Mouse (Mus musculus) retina, embryonic 14.5 days (tissue): ENCODE measurements around the gene Hspbap1.

ENCODE experiments used
- DNase-seq: peaks from one replicate; pipeline ENCODE4 v3.0.0-alpha.2; 2015; ENCODE audit warnings: low spot score

The Hspbap1 gene

DNA sequence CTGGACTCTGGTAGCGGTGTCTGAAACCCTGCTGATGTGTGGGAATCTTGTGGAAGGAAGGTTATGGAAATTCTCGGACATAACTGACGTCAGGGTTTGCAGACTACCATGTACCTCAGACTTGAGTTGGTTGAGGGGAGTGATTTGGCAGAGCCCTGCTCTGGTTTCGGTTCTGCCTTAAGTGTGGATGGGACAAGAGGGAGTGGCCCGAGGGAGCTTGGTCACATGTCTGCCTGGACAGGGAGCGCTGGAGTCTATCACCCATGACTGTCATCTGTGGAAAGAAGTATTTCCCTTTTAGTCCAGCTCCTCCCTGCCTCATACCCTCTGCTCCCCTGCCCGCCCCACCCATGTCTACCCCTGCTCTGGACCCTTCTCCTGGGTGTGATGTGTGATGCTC is 32.0 kb downstream of the Hspbap1 start:
- DNase-seq: no peak

DNA sequence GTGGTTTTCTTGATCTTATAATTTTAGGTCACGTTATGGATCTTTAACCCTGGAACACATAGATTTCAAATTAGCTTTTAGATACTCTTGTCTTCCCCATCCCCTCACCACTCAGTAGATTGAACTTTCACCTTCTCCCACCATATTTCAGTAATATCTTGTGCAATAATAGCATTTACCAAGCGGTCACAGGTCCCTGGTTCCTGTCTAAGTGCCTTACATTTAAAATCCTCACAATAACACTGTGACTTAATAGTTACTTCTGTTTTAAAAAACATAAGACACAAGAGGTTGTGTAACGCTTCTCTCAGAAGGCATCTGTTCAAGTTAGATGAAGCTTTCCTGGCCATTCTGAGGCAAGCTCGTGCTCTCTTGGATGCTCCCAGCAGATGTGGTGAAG is 33.5 kb downstream of the Hspbap1 start:
- DNase-seq: no peak

- DNase-seq: no peak
These were observed 36.9 kb downstream of the Hspbap1 start for GRCm38 (mm10) chr16:35806973-35807662.

DNA sequence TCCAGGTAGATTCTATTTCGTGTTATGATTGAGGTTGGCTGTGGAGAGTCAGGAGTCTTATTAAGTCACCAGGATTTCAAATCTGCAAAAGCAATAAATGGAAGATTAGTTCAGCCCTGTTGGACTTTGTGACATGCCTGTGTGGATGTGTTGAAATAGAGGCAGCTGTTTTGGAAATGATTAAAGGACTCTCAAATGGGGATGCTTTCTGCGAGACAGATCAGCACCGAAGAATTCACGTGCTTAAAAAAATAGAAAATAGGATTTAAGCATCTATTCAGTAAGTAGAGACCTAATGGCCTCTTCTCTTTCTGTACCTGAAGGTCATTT is 37.5 kb downstream of the Hspbap1 start:
- no peak for DNase-seq

DNA sequence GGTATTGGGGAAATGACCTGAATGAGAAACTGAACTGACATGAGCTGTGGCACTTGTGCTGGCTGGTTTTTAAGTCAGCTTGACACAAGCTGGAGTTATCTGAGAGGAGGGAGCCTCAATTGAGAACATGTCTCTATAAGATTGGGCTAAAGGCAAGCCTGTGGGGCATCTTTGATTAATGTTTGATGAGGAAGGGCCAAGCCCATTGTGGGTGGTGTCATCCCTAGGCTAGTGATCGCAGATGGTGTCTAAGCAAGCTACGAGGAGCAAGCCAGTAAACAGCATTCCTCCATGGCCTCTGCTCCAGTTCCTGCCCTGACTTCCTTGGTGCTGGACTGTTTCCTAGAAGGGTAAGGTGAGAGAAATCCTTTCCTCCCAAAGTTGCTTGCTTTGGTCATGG is 38.7 kb downstream of the Hspbap1 start:
- no peak for DNase-seq

DNA sequence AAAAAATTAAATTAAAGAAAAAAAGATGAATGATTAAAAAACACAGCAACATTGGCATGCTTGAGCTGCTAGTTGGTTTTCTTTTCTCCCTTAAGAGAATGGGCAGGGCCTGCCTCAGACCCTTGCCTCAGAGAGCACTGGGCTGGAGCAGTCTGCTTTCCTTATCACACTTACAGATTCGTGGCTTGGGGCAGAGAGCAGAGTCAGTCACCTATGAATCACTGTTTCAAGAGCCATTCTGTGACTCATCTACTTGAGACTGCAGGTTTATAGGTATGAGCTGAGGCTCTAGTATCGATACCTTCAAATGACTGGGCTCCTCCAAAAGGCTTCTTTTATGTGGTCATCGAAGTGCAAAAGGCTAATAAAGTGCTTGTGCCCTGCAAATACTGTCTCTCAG is 42.9 kb downstream of the Hspbap1 start:
- DNase-seq: no peak

DNA sequence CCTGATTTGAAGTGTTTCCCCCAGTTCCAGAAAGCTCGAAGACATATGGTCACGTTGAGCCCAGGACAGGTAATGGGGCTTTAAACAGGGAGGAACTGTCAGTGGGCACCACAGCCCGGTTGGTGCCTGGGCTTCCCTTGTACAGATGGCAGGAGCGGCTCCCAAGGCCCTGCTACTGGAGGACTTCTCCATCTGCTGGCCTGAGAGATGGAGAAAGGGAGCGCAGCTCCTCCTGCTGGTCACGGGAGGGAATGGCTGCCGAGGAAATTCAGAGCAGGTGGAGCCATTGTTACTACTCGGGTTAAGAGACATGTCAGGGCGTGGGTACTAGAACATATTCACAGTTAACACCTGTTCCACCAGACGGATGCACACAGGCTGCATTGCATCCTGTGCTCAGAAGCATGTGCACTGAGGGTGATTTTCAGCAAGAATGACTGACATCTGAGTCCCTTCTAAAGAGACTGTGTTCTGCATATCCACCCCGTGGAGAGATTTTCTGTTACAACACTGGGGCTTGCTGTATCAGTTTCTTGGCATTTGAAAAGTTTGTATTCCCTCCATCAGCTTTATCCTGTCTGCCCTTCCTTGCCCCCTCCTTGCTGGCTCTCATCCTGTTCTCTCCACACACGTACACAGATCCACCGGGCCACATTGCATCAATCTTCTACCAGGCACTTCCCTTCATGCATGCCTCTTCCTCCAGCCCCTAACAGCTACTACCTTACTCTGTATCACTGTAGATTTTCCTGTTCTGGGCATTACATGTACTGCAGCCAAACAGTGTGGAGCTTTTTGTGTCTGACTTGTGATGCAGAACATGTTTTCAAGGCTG is 47.3 kb downstream of the Hspbap1 start:
- DNase-seq: peak; percentile 88

GRCm38 (mm10) chr16:35829999-35830398 is 59.8 kb downstream of the Hspbap1 start:
- no peak for DNase-seq

DNA sequence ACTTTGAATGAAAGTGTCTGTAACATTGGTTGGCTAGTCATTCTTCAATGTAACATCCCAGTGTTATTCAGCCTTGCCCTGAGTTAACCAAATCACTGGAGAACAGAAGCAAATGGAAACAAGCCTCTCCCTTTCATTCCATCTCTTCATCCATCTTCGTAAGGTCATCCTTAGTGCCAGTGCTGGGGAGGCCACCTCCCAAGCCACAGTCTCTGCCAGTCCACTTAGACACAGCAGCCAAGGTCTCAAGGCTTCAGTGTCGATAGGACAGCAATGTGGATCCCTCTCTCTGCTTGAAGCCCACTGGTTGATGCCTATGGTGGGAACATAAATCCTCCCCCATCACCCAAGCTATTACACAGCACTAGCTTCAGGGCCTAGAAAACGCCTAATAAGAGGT is 62.8 kb downstream of the Hspbap1 start:
- DNase-seq: no peak

GRCm38 (mm10) chr16:35834653-35835052 is 64.5 kb downstream of the Hspbap1 start:
- no peak for DNase-seq

GRCm38 (mm10) chr16:35839680-35840079 is 69.5 kb downstream of the Hspbap1 start:
- peak; percentile 67 for DNase-seq

DNA sequence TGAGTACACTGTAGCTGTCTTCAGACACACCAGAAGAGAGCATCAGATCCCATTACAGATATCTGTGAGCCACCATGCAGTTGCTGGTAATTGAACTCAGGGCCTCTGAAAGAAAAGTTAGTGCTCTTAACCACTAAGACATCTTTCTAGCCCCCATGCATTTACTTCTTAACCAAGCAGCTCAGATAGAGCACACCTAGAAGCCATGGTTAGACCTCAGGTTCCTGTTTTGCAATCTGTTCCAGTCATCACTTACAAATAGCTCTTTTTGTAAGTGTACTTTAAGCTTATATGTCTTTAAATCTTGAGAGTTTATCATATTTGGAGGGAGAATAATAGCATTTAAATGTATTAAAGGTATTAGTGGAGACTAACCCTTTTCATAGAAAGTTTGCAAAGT is 77.0 kb downstream of the Hspbap1 start:
- DNase-seq: no peak

GRCm38 (mm10) chr16:35855846-35856245 is 85.7 kb downstream of the Hspbap1 start:
- DNase-seq: no peak

DNA sequence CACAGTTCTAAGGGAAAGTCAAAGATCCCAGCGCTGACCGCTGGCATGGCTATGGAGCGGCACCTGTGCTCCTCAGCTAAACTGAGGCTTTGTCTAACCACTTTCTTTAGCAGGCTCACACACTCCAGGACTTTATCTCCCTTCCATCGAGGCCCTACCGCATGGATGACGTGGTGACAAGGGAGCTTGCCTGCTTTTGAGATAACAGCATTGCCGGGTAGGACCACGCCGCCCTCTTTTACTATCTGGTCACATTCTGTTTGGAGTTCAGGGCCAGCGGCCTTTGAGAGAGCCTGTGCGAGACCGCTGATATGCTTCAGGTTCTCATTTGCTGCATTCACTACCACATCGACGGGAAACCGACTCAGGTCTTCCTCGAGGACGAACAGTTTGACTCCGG is 86.6 kb downstream of the Hspbap1 start:
- no peak for DNase-seq

GRCm38 (mm10) chr16:35860236-35860635 is 90.1 kb downstream of the Hspbap1 start:
- DNase-seq: no peak

GRCm38 (mm10) chr16:35862057-35862456 is 91.9 kb downstream of the Hspbap1 start:
- DNase-seq: no peak

DNA sequence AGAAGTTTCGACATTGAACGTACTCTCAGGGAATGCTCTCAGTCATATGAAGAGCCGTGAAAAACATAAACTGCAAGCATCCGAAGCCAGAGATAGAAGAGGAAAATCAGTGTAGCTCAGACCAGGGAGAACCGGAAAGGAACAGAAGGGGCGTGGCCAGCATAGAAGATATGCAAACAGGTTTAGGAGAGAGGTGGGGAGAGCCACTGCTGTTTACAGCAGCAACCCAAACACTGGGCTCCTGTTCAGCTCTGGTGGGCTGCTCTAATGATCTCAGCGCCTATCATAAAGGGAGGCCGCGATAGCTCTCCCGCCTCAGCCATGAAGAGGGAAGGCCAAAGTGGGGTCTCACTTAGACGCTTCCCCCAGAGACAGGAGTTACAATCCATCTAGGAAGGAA is 97.6 kb downstream of the Hspbap1 start:
- no peak for DNase-seq

GRCm38 (mm10) chr16:35869126-35869525 is 99.0 kb downstream of the Hspbap1 start:
- DNase-seq: no peak

DNA sequence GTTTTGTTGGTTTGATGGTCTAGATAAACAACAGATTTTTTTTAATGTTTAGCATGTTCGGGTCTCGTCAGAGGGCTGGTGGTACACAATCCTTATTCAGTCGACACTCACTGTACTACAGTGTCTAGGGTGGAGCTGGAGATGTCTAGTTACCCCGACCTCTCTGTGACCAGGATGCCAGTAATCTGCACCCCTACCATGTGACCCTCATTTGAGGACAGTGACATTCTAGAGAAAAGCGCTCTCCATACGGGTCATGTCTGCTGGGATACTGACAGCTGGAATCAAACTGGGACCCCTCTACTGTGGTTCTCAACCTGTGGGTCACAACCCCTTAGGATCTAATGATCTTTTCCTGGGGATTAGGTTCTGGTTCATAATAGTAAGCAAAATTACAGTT is 99.5 kb downstream of the Hspbap1 start:
- no peak for DNase-seq

DNA sequence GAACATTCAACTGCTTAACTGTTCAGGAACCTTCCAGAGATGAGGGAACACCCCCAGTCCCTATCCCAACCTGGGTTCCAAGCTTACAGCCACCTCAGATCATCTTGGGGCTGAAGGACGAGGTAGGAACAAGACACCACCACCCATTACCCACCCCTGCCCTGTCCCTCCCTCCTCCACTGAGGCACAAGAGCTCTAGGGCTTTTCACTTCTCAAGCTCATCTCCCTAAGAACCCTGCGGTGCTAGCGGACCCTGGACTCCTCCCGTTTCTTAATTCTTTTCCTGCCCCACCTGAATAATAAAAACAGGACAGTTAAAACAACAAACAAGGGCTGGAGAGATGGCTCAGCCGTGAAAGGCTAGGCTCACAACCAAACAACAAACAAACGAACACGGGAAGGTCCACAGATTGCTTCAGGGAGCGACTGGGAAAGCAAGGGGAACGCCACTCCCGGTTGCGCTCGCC is 100.4 kb downstream of the Hspbap1 start:
- DNase-seq: peak; percentile 28

DNA sequence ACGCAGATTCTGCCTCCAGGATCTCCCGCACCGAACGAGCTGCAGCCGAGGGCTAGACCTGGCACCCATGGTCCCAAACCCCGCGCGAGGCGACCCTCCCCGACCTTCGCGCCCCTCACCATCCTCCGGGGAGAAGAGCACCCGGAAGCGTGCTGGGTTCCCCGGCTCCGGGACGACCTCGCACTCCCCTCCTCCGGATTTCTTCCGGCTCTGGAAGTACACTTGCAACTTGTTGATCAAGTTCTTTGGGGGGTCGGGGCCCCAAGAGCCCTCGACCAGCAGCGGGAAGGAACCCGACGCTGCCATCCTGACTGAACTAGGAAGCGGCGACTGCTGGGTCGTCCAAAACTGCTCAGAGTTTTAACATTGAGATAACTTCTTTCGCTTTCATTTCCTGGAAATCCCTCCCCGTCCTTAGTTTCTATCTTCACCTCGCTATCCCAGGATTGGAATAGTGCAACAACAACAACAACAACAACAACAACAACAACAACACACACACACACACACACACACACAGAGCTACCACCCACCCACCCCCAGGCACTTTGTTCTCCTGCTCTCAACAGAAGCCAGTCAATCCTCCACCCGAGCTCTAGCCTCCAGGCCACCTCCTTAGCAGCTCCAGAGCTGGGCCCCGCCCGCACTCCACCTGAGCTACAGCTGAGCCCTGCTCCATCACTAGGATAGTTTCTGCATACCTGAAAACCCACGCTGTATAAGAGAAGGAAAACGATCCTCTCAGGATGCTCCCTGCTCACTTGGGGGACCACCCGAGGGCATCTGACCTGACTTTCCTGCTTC is 101.1 kb downstream of the Hspbap1 start, which contains the start of gene Parp14:
Gene Parp14, minus strand, starts transcription at position 497 of the 804 bp plus-strand sequence.
- peak; percentile 45 for DNase-seq

- DNase-seq: no peak
These were observed 101.7 kb downstream of the Hspbap1 start for GRCm38 (mm10) chr16:35871898-35872297.
